Mouse (Mus musculus) hindbrain, embryonic 11.5 days (tissue): ENCODE measurements around the gene D10Wsu102e. TPM values are rescaled to one million over a fixed set of nuclear protein-coding genes. Genes with fewer than 3 reads are reported as not detected.

Experiments used
- ATAC-seq: fragments of 200-750 bp; cut with Nextera tagmentation; 2 replicates; pipeline ENCODE4 v1.8.0; 2017; ENCODE audit warnings: mild to moderate bottlenecking, moderate TSS enrichment, moderate library complexity; ENCODE audit not compliant: low FRiP score
- DNase-seq: peaks from one replicate; pipeline ENCODE4 v3.0.0-alpha.2; 2015; ENCODE audit warnings: low spot score
- H3K27ac ChIP-seq: fragments of 300-500 bp; sonication (generic); 2 replicates; pipeline ENCODE4 v1.5.1; 2014; ENCODE audit warnings: mild to moderate bottlenecking, low read depth, low read length
- H3K27me3 ChIP-seq: fragments of 300-500 bp; sonication (generic); 2 replicates; pipeline ENCODE4 v1.6.1; 2014; ENCODE audit warnings: mild to moderate bottlenecking, low read length, moderate library complexity, mixed read lengths; ENCODE audit not compliant: control insufficient read depth, insufficient read depth
- H3K36me3 ChIP-seq: fragments of 300-500 bp; sonication (generic); 2 replicates; pipeline ENCODE4 v1.6.1; 2014; ENCODE audit warnings: mild to moderate bottlenecking, low read length, moderate library complexity, mixed read lengths; ENCODE audit not compliant: control insufficient read depth, insufficient read depth
- H3K4me1 ChIP-seq: fragments of 300-500 bp; sonication (generic); replicated peaks from 2 replicates; pipeline ENCODE4 v1.6.1; 2014; ENCODE audit warnings: low read length, mixed read lengths; ENCODE audit not compliant: control insufficient read depth, insufficient read depth
- H3K4me2 ChIP-seq: fragments of 300-500 bp; sonication (generic); replicated peaks from 2 replicates; pipeline ENCODE4 v1.6.1; 2014; ENCODE audit warnings: mild to moderate bottlenecking, low read depth, low read length
- H3K4me3 ChIP-seq: fragments of 300-500 bp; sonication (generic); 2 replicates; pipeline ENCODE4 v1.5.1; 2014; ENCODE audit warnings: low read depth, low read length
- H3K9ac ChIP-seq: fragments of 300-500 bp; sonication (generic); 2 replicates; pipeline ENCODE4 v1.6.1; 2014; ENCODE audit warnings: low read depth, low read length
- H3K9me3 ChIP-seq: fragments of 300-500 bp; sonication (generic); 2 replicates; pipeline ENCODE4 v1.6.1; 2016; ENCODE audit warnings: low read length; ENCODE audit not compliant: control insufficient read depth
- WGBS: fragments of 180-500 bp; shearing (Covaris S2); extraction: QIAGEN DNeasy Blood & Tissue Kit; methylation state at CpG from one replicate; pipeline ENCODE4 v1.1.7; 2014; 5-methylcytosine and 5-hydroxymethylcytosine counted together
- polyA plus RNA-seq: library from polyadenylated mRNA; unstranded; fragments of >200 nt; fragmentation: Nextera tagmentation; extraction: Ambion mirVana; gene quantifications from 2 replicates; pipeline ENCODE4 v1.2.1, GENCODE M21; 2014

Gene D10Wsu102e
- 1.0 and 1.3 TPM in 2 replicates for polyA plus RNA-seq

DNA sequence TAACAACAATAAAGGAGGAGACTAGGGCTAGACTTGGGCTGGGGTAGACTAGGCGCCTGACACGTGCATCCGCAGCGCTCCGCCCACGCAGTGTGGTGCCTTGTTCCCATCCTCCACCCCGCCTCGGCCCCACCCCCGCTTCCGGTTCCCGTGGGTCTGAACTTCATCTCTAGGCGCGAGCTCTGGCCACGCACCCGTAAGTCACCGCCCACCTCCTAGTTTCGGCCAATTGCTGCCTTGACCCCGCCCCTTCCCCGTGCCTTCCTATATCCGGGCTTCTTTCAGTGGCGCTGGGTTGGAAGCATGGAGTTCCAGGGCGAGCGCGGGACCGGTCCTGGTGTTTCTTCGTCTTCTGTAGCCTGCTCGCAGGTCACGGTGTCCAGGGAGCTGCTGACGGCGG lies at the start of gene D10Wsu102e:
Gene D10Wsu102e, plus strand, starts transcription at position 266 of the 400 bp plus-strand sequence.
- Histone ChIP-seq H3K27ac (no peak within 1 kb of the TSS), H3K9me3 (no peaks in the 10 kb centered on the region), H3K27me3 (no peaks in the 10 kb centered on the region), H3K9ac (peak within 1 kb of the TSS; percentile 80), H3K36me3 (peaks cover 3% of the 10 kb centered on the region; the same call in 1 of the 2 replicates), H3K4me1 (peaks cover 5% of the 10 kb centered on the region; the same call in 1 of the 2 replicates), H3K4me3 (peak within 1 kb of the TSS; percentile 73), H3K4me2 (peak within 1 kb of the TSS; percentile 57)
- DNase-seq: peak; percentile 97
- ATAC-seq: peak; percentile 99
- WGBS: under 1% methylated on average over 30 of the region's 30 CpGs

DNA sequence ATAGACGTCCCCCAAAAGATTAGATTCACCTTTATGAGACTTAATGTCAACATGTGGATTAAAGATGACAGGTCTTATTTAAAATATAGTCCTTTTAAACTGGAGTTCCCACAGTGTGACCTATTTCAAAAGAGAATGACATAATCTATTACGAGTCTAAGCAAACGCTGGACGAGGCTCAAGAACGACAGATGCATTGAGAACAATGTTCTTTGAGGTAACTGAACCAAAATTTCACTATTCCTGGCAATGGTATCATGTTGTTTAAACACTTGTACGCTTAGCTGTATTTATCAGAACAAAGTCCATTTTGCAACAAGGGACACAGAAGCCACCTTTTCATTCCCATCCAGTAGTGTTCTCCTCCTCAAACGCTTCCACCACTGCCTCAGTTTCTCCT lies 49.7 kb upstream of the D10Wsu102e start:
- Histone ChIP-seq H3K4me2 (no peak overlapping the region), H3K27ac (no peak overlapping the region), H3K4me1 (no peaks in the 10 kb centered on the region), H3K36me3 (no peaks in the 10 kb centered on the region), H3K9ac (no peak overlapping the region), H3K4me3 (no peak overlapping the region), H3K27me3 (no peaks in the 10 kb centered on the region), H3K9me3 (no peaks in the 10 kb centered on the region)
- no peak for ATAC-seq
- 90% methylated on average over 7 of the region's 7 CpGs for WGBS
- no peak for DNase-seq

DNA sequence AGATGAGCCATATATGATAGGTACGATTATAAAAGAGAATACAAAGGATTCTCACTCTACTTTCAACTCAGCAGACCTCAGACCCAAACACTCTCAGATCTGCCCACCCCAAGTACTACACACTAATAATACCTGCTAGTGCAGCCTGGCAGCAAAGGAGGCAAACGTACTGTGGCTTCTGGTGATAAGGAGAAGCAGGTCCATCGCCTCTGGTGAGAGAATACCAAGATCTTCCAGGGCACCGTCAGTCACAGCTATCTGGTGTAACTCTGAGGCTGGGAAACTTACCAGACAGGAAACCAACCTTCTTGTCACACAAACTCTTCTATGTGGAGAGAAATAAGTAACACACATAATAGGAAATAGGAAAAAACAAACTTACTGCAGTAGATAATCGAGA lies 47.0 kb upstream of the D10Wsu102e start:
- Histone ChIP-seq H3K4me3 (no peak overlapping the region), H3K4me2 (no peak overlapping the region), H3K4me1 (no peaks in the 10 kb centered on the region), H3K9ac (no peak overlapping the region), H3K9me3 (no peaks in the 10 kb centered on the region), H3K27ac (no peak overlapping the region), H3K27me3 (no peaks in the 10 kb centered on the region), H3K36me3 (no peaks in the 10 kb centered on the region)
- no peak for DNase-seq
- 86% methylated on average over 5 of the region's 5 CpGs for WGBS
- no peak for ATAC-seq

DNA sequence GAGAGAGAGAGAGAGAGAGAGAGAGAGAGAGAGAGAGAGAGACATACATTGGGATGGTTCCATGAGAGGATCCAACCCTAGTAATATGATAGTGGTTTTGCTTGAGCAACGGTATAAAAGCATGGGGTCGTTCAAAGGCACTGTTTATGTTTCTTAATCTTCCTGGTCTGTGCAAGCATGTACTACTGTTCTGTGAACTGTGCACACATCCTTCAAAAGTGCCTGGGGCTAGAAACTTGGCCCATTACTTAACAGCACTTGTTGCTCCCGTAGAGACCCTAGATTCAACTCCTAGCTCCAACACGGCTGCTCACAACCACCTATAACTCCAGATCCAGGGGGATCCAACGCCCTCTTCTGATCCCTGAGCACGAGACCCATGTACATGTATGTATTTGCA lies 39.6 kb upstream of the D10Wsu102e start:
- Histone ChIP-seq H3K36me3 (no peaks in the 10 kb centered on the region), H3K4me3 (no peak overlapping the region), H3K4me1 (no peaks in the 10 kb centered on the region), H3K9ac (no peak overlapping the region), H3K4me2 (no peak overlapping the region), H3K27ac (no peak overlapping the region), H3K27me3 (no peaks in the 10 kb centered on the region), H3K9me3 (no peaks in the 10 kb centered on the region)
- DNase-seq (no peak), ATAC-seq (no peak)
- 90% methylated on average over 6 of the region's 6 CpGs for WGBS

DNA sequence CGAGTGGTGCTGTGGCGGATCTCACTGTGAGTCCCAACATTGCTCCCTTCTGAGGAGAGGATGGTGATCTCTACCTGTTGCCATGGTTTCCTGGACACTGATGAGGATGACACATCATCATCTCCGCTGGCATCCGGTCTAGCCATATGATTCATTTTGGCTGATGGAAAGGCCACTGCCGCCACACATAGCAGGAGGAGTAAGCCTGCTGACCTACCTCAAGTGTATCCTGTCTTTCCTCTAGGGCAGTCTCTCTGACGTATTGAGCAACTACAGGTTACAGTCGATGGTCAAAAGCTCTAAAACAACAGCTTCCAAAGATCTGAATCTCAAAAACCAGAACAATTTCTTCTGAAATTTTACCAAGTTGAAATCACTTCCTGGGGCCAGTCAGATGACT lies 39.2 kb upstream of the D10Wsu102e start:
- no peak for DNase-seq
- Histone ChIP-seq H3K4me3 (no peak overlapping the region), H3K4me2 (no peak overlapping the region), H3K27me3 (no peaks in the 10 kb centered on the region), H3K9me3 (no peaks in the 10 kb centered on the region), H3K4me1 (no peaks in the 10 kb centered on the region), H3K27ac (no peak overlapping the region), H3K9ac (no peak overlapping the region), H3K36me3 (no peaks in the 10 kb centered on the region)
- 95% methylated on average over 7 of the region's 7 CpGs for WGBS
- no peak for ATAC-seq

DNA sequence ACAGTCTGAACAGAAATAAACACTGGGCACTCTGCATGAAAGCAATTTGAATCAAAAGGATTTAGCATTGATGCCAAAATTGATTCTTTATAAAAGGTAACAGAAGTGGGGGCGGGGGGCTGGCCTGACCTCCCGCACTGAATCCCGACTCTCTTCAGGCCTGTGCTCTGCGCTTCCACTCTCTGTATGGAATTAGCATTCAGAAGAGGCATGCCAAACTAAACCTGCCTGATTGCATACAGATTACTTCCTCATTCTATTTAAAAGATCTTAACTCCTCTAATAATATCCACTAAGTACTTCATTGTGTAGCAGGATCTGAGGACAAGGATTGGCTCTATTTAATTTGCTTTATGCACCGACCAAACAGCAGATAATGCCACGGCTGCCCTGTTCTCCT lies 38.5 kb upstream of the D10Wsu102e start:
- 78% methylated on average over 6 of the region's 6 CpGs for WGBS
- Histone ChIP-seq H3K4me1 (no peaks in the 10 kb centered on the region), H3K4me3 (no peak overlapping the region), H3K27ac (no peak overlapping the region), H3K4me2 (no peak overlapping the region), H3K36me3 (no peaks in the 10 kb centered on the region), H3K9ac (no peak overlapping the region), H3K9me3 (no peaks in the 10 kb centered on the region), H3K27me3 (no peaks in the 10 kb centered on the region)
- no peak for DNase-seq
- no peak for ATAC-seq

DNA sequence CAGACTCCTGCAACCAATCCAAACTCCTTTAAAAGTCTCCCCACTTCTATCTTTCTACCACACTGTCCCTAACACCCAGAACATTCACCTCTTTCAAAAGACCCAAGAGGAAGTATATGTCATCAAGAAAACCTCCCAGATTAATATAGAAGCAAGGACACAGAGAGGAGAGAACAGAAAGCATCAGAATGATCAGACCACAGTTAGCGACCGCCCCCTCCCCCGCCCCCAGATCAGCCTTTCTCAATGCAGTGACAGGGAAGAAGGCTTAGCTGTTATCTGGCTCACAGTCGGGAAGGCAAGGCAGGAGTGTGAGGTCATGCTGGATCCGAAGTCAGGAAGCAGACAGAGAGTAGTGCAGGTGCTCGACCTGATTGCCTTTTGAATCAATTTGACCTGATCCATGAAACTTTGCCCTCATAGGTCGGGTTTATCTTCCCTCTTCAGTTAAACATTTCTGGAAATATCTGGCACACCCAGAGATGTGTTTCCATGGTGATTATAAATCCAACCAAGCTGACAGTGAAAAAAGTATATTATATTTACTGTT lies 37.4 kb upstream of the D10Wsu102e start:
- no peaks in the 10 kb centered on the region for H3K27me3 ChIP-seq
- no peaks in the 10 kb centered on the region for H3K4me1 ChIP-seq
- WGBS: 48% methylated on average over 7 of the region's 7 CpGs
- ATAC-seq: no peak
- DNase-seq: no peak
- H3K4me3 ChIP-seq: no peak overlapping the region
- H3K9me3 ChIP-seq: no peaks in the 10 kb centered on the region
- no peak overlapping the region for H3K9ac ChIP-seq
- H3K27ac ChIP-seq: no peak overlapping the region
- no peaks in the 10 kb centered on the region for H3K36me3 ChIP-seq
- no peak overlapping the region for H3K4me2 ChIP-seq

DNA sequence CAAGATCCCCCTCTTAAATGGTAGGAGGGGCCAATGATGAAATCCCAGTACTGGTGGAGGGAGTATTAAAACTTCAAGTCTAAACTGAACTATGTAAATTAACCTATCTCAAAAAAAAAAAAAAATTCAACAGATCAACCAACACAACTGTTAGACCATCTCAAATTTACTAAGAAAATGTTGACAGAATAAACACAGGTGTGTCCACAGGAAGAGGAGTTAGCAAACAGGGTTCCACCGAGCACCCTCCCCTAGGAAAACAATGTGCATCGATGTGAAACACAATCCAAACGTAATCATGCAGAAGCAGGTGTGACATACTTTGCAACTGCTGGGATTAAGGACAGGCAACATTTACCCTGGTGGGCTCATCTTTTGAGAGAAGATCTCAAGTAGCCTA lies 35.1 kb upstream of the D10Wsu102e start:
- Histone ChIP-seq H3K4me3 (no peak overlapping the region), H3K9me3 (no peaks in the 10 kb centered on the region), H3K9ac (no peak overlapping the region), H3K27me3 (no peaks in the 10 kb centered on the region), H3K4me2 (no peak overlapping the region), H3K4me1 (no peaks in the 10 kb centered on the region), H3K36me3 (no peaks in the 10 kb centered on the region), H3K27ac (no peak overlapping the region)
- WGBS: 90% methylated on average over 3 of the region's 3 CpGs
- ATAC-seq: no peak
- DNase-seq: no peak

DNA sequence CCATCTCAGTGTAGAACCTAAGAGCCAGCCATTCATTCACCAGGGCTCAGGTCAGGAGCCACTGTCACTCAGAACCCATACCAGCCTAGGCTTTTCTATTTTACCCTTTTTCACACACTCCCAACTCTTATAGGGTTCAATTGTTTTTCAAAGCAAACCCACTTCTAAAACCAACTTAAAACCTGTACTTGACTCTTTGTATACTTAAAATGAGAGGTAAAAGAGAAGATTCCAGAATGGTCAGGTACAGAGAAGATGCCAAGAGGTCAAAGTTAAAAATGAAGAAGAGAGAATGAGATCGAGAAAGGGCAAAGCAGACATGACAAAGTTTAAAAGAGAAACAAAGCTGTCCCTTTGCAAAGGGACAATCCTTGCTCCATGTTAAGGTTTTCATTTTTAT lies 34.1 kb upstream of the D10Wsu102e start:
- H3K4me2 ChIP-seq: no peak overlapping the region
- ATAC-seq (no peak), DNase-seq (no peak)
- H3K27me3 ChIP-seq: no peaks in the 10 kb centered on the region
- H3K36me3 ChIP-seq: no peaks in the 10 kb centered on the region
- no peaks in the 10 kb centered on the region for H3K4me1 ChIP-seq
- H3K9me3 ChIP-seq: no peaks in the 10 kb centered on the region
- 90% methylated on average over 1 of the region's 1 CpGs for WGBS
- H3K4me3 ChIP-seq: no peak overlapping the region
- H3K9ac ChIP-seq: no peak overlapping the region
- no peak overlapping the region for H3K27ac ChIP-seq
